Mouse (Mus musculus) stomach, postnatal 0 days (tissue): ENCODE data around the gene Primpol. TPM values are rescaled to one million over a fixed set of nuclear protein-coding genes. Genes with fewer than 3 reads are reported as not detected.

Source experiments
- ATAC-seq: fragments of 200-750 bp; cut with Nextera tagmentation; 2 replicates; pipeline ENCODE4 v1.8.0; 2017; ENCODE audit not compliant: low FRiP score, low TSS enrichment
- DNase-seq: peaks from one replicate; pipeline ENCODE4 v3.0.0-alpha.2; 2016; ENCODE audit warnings: low spot score
- H3K27ac ChIP-seq: fragments of 300-500 bp; sonication (generic); replicated peaks from 2 replicates; pipeline ENCODE4 v1.5.1; 2014; ENCODE audit warnings: mild to moderate bottlenecking, control low read depth
- H3K27me3 ChIP-seq: fragments of 300-500 bp; sonication (generic); 2 replicates; pipeline ENCODE4 v1.6.1; 2014; ENCODE audit warnings: low read length; ENCODE audit not compliant: control insufficient read depth, insufficient read depth
- H3K36me3 ChIP-seq: fragments of 300-500 bp; sonication (generic); 2 replicates; pipeline ENCODE4 v1.6.1; 2014; ENCODE audit warnings: low read length, mixed read lengths; ENCODE audit not compliant: control insufficient read depth, insufficient read depth
- H3K4me1 ChIP-seq: fragments of 300-500 bp; sonication (generic); replicated peaks from 2 replicates; pipeline ENCODE4 v1.6.1; 2014; ENCODE audit warnings: antibody characterized with exemption; ENCODE audit not compliant: control insufficient read depth, insufficient read depth
- H3K4me2 ChIP-seq: fragments of 300-500 bp; sonication (generic); replicated peaks from 2 replicates; pipeline ENCODE4 v1.6.1; 2014; ENCODE audit warnings: low read depth, mild to moderate bottlenecking, control low read depth, moderate library complexity
- H3K4me3 ChIP-seq: fragments of 300-500 bp; sonication (generic); 2 replicates; pipeline ENCODE4 v1.5.1; 2014; ENCODE audit warnings: low read depth, low read length, control low read depth
- H3K9ac ChIP-seq: fragments of 300-500 bp; sonication (generic); 2 replicates; pipeline ENCODE4 v1.6.1; 2014; ENCODE audit warnings: mild to moderate bottlenecking, low read length, control low read depth, mixed read lengths
- H3K9me3 ChIP-seq: fragments of 300-500 bp; sonication (generic); 2 replicates; pipeline ENCODE4 v1.6.1; 2016; ENCODE audit warnings: low read length; ENCODE audit not compliant: control insufficient read depth
- CTCF ChIP-seq: IDR thresholded peaks from 2 replicates; pipeline ENCODE4 v1.5.1; 2016; ENCODE audit warnings: antibody characterized with exemption, low read depth, mild to moderate bottlenecking, moderate library complexity
- EP300 ChIP-seq: optimal IDR thresholded peaks from 2 replicates; pipeline ENCODE3; 2016; ENCODE audit warnings: antibody characterized with exemption
- WGBS: fragments of 180-500 bp; shearing (Covaris S2); extraction: QIAGEN DNeasy Blood & Tissue Kit; methylation state at CpG from one replicate; pipeline ENCODE4 v1.1.7; 2014; 5-methylcytosine and 5-hydroxymethylcytosine counted together
- polyA plus RNA-seq: library from polyadenylated mRNA; unstranded; fragments of >200 nt; fragmentation: Nextera tagmentation; extraction: Ambion mirVana; gene quantifications from 2 replicates; pipeline ENCODE4 v1.2.1, GENCODE M21; 2015

Primpol gene
- polyA plus RNA-seq, 1 experiment from 2014 or later: 4.0 TPM

DNA sequence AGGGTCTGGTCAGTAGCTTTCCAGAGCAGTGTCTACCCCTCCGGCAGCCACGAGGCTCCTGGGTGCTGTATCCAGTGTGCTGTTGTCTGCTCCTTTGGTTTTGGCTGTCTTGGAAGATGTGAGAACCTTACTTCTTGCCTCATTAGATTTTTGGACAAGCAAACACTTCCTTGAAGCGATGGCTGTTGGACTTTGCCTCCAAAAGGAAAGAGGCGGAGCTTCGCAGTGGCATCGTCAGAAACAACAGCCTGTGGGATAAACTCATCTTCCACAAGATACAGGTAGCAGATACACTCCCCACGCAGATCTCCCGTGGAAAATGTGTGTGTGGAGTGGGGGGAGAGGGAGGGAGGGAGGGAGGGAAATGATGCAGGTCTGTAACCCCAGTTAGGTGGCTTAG is 90.9 kb downstream of the Primpol start:
- TF ChIP-seq EP300: no peak
- TF ChIP-seq CTCF: no peak
- Histone ChIP-seq H3K4me1 (no peaks in the 10 kb centered on the region), H3K27ac (no peak overlapping the region), H3K4me2 (no peak overlapping the region), H3K4me3 (no peak overlapping the region), H3K9ac (no peak overlapping the region), H3K27me3 (no peaks in the 10 kb centered on the region), H3K9me3 (no peaks in the 10 kb centered on the region), H3K36me3 (0 out of 2 replicates have a peak, but pooled peaks cover 2% of the 10 kb centered on the region)
- DNase-seq (no peak), ATAC-seq (no peak)
- WGBS: 77% methylated on average over 8 of the region's 8 CpGs

Other genes starting within 250 kb of the Primpol start
- 47.4 and 47.5 TPM in 2 replicates for gene Acsl1, start 146.2 kb downstream of the Primpol start, polyA plus RNA-seq
- gene Cenpu, start 65.2 kb downstream of the Primpol start, polyA plus RNA-seq: 5.4 and 7.3 TPM in 2 replicates
- gene Casp3, start 79 bp upstream of the Primpol start, polyA plus RNA-seq: 24.0 and 25.0 TPM in 2 replicates
- gene Irf2, start 122.5 kb upstream of the Primpol start, polyA plus RNA-seq: 23.3 and 27.0 TPM in 2 replicates